Mouse (Mus musculus): ENCODE measurements around the gene Bbs9.

DNA sequence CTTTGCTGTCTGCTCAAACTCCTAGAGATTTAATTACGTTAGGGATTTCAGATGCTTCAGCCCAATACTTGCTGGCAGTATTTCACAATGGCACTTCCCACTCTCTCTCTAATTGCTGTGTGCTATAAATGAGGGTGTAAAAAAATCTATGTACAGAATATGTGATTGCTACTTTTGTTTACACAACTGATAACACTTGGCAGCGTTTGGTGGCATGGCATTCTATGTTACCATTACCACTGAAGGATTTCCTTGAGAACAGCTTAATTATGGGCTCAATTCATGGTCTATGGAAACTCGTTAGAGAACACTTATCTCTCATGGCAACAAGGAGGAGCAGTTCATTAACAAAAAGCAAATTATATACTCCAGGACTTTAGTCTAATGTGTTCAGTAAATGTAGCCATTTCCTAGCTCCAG, 351.1 kb downstream of the Bbs9 start:
- TF ChIP-seq POLR2A (IDR thresholded peaks at IDR 0.05; ENCODE audit: borderline replicate concordance, extremely low read depth, low read depth, low read length) (no peak), CTCF (IDR thresholded peaks at IDR 0.05; ENCODE audit: insufficient read depth, low read length) (no peak)
